Mouse (Mus musculus) left cerebral cortex, adult 18-20 months (tissue): Measurements from ENCODE around the gene Slamf7. TPM values are rescaled to one million over a fixed set of nuclear protein-coding genes. Genes with fewer than 3 reads are reported as not detected.
"Not testable (repeated sequence)": the region's sequence is repeated elsewhere in the genome, so short reads cannot be mapped to it uniquely, and the experiment has no call there.

Experiments used
- DNase-seq, 2 experiments: peaks; one replicate each; pipeline ENCODE4 v3.0.0; 2021 to 2022; ENCODE audit warnings: low spot score in 2 of 2, mixed read lengths in 1 of 2
- long read RNA-seq, 2 experiments: library from polyadenylated mRNA; stranded (forward); transcript quantifications; one replicate each; pipeline ENCODE4 v2.0.0; 2021
- total RNA-seq, 2 experiments: library from RNA; stranded (reverse); gene quantifications; 2 replicates each; pipeline ENCODE4 v1.2.3; 2021

Slamf7 gene
- not detected for total RNA-seq
- long read RNA-seq, experiment 1, result 0 reads
- long read RNA-seq, experiment 2, result 0 reads

DNA sequence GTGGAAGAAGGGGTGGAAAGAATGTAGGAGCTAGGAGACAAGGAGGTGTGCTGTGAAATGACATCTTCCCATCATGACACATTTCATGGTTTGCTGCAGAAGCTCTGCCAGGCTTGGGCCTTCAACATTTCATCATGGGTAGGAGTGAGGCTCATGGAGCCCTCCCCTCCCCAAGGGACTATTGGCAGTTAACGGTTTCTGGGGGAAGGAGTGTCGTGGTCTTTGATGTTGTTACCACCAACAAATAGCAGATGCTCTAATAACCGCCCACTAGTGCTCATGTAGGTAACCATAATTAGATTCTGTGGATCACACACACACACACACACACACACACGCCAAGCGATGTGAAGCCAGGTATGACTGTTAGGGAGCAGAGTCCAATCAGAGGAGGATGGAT, at the start of gene Slamf7:
TSS of gene Slamf7 (minus strand) at position 302 of the 400 bp plus-strand sequence.
- no peak for DNase-seq

DNA sequence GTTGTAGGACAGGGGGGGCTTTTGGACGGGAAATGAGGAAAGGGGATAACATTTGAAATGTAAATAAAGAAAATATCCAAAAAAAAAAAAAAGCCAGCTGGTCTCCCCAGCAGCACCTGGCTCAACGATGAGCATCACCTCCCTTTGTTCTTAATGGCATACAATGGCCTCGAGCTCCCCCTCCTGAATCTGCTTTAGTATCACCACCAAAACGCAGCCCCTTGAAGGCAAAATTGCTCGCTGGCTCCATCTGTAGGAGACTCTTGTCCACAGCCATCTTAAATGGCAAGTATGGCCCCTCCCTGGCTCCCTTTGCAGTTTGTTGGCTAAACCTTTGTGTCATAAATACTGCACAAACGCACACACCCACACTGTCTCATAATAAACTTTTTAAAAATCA, 46.1 kb upstream of the Slamf7 start:
- peak; percentile 8 to 25 for DNase-seq

DNA sequence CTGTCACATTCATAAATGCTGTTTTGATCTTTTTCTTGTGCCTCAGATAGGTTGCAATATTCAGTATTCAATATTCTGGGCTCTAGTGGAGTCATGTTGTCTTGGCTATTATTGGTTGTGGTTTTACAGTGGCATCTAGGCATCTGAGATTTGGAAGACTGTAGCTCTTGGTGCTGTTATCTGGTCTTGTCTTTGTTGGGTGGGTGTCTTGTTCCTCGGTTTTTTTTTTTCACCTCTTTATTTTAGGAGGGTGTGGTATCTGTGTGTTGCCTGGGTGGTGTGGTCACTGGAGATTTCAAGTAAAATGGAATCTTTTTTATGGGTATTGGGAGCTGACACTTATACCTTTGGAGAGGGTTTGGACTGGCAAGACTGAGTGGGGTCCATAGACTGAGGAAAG, 41.1 kb upstream of the Slamf7 start:
- no peak for DNase-seq

DNA sequence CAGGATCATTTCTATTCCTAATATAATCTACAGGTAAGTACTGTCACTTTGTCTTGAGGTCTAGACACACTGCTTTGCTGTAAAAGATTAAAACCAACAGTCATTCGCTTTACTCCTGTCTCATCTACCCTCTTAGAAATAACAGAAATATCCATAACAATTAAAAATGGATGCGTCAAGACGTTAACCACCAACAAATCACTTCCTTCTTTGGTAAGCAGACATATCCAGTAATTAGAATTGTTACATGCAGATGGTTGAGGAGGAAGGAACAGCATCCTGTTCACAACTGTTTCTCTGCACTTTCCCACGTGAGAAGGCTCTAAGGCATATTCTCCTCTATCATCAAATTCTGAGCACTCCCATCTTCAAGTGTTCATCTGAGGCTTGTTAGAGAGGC, 34.5 kb upstream of the Slamf7 start:
- no peak for DNase-seq

DNA sequence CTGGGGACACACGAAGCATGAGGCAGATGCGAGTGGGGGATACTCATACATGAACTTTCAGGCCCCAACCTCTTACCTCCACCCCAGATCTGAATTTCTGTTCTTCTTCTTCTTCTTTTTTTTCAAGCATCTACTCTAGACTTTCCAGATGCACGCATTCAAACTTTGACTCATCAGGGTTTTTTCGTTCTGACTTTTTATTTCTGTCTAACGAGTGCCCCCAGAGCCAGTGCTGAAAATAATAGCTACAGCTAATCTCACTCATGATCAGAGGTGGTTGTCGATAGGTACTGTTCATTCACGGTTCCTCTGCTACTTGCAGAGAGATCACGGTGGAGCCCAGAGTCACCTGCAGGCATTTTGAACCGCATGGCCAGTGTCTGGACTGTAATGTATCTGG, 32.1 kb upstream of the Slamf7 start:
- no peak for DNase-seq

DNA sequence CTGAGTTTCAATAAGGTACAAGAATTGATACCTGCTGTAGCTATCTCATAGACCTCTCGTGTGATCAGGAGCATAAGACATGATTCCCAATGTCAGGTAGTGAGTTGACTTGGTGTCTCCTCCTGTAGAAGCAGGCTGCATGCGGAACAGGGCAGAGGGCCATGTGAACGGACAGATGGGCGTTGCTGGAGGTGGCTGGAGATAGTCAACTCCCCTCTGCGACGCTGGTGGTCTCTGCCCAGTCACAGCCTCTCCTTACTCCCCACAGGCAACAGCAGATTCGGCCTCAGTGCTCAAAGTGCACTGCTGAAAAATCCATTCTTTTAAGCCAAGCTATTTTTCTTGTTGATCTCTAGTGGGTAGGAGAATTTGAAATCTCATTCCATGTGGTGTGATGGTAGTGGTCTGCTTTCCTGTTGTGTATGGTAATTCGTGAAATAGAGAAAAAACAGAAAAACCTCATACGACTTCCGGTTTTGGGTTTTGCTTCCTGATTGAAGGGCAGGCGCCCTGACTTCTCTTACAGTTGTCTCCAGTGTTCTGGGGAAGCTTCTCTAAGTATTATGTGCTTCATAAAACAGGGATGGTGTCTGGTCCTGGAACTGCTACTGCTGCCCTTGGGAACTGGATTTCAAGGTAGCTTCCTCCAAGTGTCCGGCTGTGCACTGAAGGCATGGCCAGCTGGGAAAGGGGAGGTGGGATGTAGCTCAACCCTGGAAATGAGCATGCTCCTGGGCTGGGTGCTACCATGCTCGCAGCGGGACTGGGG, 28.9 kb upstream of the Slamf7 start, which contains the start of gene Cd48:
TSS of gene Cd48 (plus strand) at position 479 of the 769 bp plus-strand sequence.
- no peak for DNase-seq

DNA sequence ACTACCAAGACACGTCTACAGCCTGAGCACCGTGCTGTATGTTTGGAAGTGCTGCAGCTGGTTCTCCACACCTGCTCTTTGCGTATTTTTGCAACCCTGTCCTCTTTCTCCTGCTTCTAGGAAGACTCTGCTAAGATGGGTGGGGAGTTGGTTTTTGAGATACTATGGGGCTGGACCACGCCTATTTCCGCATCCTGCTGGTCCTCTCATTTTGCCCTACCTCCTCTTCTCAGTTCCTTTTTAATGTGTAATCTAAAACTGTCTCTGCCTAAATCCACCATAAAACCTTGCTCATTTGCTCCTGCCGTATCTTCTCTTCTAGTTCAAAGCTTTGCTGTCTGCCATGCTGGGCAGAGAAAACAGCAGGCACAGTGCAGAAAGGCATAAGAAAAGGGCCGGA, 28.2 kb upstream of the Slamf7 start:
- DNase-seq, result no peak

DNA sequence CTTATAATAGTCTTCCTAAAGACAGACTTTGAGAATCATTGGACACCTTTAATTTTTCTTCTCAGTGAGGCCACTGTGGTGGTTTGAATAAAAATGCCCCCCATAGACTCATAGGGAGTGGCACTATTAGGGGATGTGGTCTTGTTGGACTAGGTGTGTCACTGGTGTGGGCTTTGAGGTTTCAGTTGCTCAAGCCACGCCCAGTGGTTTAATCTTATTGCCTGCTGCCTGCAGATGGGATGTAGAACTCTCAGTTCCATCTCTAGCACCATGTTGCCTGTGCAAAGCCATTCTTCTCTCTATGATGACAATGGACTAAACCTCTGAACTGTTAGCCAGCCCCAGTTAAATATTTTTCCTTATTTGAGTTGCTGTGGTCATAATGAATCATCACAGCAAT, 24.9 kb upstream of the Slamf7 start:
- DNase-seq, result no peak

DNA sequence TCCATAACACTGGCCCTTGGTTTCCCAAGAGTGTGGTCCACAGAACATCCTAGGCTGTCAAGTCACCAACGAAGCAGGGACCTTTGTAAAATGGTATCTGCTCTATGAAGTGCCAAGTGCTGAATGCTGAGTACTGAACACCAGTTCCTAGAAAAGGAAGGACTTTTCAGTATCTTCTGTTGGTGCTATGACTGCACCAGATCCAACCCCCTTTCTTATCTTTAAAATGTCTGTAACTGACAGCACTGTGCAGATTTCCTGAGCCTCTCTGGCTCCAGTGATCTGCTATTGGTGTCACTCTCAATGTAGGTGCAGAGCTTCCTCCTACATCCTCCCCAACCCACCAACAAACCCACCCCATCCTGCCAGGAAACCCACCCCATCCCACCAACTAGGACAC, 21.6 kb upstream of the Slamf7 start:
- no peak for DNase-seq

DNA sequence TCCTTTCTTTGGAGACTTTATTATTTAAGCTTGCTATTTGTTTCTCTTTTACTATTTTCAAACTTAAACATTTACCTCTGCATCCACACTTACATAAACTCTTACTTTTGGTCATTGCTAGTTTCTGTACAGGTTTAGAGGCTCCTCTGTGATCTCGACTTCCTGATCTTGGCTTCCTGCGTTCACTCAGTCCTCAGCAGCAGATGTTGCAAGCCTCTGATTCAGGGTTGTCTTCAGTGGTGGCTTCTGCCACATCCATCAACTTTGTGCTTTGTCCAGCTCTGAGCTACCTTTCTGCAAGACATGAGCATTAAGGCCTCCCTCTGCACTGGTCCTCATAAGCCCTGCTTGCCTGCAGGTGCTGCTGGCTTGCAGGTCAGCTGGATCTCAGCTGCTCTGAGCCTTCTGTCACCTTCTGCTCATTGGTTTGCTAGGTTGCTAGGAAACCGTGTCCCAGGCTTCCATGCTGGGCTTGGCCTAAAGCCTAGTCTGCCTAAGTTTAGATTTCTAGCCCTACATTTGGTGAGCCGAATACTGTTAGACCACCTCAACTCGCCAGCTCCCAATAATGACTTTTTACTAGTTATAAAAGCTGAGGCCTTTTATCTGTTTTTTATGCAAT, 20.1 kb upstream of the Slamf7 start:
- DNase-seq, result peak; percentile 25 to 50

DNA sequence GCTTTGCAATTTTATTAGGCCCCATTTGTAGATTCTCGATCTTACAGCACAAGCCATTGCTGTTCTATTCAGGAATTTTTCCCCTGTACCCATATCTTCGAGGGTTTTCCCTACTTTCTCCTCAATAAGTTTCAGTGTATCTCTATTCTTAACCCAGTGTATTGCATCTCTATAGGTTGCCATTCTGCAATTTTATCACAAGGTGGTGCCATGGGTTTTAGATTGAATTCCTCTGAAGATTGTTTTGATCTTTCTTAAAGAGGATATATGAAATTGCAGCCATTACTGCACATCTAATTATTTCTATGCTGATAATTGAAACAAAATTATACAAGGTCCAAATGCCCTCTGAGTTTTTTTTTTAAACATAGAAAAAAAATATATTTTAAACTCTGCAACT, 19.6 kb upstream of the Slamf7 start:
- not testable (repeated sequence) for DNase-seq

DNA sequence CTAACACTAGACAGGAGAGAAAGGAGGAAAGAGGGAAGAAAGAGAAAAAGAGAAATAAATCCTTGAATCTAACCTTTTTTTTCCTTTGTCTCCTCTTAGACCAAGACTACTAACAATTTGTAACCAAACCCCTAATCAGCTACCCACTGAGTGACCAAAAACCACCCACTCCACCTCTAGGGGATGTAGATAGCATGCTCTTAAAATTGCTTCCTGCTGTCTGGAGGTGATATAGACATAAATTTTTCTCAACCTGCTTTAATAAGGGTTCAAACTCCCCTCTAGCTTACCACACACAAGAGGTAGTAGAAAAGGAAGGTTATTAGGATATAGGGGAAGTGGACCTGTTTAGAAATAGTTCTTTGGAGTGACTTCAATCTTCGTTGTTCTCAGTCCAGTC, 14.3 kb upstream of the Slamf7 start:
- no peak for DNase-seq

DNA sequence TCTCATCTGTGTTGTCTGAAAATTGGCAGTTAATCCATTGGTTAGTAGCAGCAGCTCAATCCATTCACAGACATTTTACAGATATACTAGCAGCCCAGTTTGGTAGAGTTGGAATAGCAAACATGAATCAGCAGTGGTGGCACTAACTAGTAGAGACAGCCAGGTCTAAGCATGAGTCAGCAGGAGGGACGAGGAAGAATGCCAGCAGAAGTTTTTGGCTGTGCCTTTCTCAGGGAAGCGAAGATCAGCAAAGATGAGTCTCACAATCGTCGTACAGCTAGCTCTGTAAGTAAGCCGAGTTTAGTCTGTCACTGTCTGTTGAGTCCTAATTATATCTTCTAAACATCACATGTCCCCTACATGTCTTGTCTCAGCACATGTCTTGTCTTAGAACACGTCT, 13.5 kb upstream of the Slamf7 start:
- peak; percentile 38 to 46 for DNase-seq

DNA sequence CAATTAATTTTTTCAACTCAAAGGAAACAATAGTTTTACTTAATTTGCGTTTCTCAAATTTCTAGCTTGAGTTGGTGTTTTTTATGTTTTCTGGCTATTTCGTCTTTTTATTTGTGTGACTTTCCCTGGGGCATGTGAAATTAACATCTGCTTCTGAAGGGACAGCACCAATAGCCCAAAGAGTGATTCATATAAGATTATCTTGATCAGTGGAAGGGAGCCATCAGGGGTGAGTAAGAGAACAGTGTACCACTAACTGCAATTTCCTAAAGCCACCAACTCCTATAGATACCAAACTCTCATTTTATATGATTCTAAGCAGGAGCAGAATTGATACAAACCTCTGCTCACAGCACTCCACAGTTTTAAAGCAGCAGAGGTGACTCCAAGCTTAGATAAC, 10.9 kb upstream of the Slamf7 start:
- DNase-seq, result no peak

DNA sequence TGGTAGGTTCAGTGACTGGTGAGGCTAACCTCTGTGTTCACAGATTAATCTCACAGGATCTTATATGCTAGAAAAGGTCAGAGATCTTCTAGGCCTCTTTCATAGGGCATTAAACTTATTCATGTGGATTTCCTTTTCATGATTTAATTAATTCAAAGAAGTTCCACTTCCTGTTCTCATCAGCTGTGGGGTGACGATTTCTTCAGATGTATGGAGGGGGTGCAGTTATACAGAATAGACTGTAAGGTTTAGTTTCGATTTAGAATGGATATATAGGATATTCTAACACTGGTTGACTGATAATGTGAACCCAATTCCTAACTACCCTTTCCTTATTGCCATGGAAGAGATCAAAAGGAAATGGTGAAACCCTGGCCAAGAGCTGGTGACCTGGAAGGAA, 8.6 kb upstream of the Slamf7 start:
- no peak for DNase-seq

DNA sequence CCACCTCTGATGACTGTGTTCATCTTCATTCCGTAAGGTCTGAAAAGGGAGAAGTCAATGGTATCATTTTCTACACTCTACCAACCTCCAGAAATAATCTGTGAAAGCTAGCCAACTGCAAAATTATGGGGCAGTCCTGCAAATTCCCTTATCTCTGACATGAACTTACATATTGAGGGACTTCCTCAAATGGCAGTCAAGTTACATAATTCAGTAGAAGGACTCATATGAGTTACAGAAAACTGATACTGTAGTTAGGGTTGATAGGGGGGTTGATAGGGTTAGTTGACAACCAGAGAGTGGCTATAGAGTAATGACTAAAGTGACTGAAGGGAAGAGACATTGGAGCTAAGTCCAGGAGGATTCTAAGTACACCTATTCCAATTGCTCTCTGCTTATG, 7.6 kb upstream of the Slamf7 start:
- DNase-seq, result no peak

DNA sequence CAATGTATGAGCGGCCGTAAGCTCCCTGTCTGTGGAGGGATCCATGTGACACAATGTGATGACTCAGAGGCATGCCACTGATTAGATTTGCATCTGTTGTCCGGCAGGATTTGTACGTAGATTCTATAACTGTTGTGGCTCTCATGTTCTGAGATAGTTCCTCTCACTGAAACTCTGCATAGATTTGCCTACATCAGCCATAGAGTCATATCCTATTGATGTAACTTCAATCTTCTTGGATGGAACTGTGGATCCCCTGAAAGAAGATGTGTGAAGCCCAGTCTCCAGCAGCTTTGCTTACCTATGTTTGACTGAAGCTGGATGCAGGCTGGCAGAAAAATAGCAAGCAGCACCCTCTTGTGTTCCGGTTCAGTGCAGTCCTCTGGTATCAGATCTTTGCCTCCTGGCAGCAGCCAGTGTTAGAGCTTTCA, 5.7 kb upstream of the Slamf7 start:
- DNase-seq, result peak; percentile 16 to 43

DNA sequence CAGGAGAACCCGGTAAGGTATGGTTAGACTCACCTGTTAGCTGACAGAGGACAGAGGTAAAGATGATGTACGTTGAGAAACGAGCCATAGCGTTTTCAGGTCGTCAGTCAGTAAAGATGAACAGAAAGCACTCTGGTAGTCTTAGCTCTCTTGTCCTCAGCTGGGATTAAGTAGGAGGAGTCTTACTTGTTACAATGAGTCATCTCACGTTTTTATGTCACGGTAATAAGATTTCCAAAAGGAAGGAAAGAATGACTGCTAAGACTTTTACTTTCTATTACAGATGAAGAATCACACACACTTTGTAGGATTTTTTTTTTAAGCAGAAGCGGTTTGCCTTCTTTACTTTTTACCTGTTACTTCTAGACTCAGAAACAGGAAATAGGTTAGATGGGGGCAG, 4.0 kb downstream of the Slamf7 start:
- DNase-seq, result no peak

DNA sequence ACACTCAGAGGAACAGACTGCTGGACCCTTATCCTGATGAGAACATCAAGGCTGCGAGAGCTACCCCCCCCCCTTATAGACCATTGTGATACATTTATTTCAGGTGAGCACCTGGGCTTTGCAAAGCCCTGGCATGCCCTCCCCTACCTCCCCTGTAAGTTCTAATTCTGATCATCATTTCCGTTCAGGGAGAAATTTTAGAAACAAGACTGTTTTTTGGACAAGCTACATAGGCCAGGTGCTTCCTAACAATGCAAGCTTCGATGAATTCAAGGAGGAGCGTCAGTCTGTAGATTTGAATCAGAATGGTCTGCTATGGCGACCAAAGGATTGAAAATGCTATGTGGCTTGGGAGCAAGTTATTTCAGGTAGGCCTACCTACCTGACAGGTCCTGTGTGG, 5.1 kb downstream of the Slamf7 start:
- no peak for DNase-seq

DNA sequence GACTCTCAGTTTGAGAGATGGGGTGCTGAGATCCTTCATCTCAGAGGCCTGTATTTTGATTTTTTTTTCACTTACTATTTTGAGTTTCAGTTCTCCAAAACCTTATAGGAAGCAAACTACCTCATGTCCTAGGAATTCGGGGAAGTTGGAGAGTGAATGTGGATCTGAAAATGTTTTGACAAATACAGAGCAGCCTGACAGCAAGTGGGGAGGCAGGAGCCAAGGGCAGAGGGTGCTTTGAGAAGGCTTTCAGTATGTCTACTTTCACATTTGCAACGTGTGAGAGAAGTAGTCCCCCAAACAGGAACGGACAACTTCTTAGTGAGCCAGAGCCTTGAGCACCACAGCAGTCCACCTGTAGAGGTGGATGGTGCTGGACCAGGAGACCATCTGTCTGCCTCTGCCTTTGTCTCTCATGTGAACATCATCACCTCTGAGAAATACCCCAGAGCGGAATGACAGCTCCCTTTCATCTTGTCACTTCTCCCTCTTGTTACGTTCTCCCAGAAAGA, 6.3 kb downstream of the Slamf7 start:
- no peak for DNase-seq

DNA sequence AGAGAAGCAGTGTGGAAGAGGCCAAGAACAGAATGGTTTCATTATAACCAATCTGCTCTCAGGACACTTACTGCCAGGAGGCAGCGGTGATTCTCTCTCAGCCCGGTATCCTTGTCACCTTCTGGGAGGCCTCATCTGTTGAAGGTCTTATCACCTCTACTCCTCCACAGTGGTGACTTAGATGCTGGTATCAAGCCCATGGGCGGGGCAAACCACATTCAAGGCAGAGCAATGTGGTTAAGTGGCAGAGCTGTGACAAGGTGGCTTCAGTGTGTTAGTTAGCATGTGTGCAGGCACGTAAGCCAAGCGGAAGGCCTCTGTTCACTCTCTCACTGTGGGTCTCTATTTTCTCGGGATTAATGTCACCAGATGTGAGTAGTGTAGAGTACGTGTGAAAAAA, 9.2 kb downstream of the Slamf7 start:
- no peak for DNase-seq

DNA sequence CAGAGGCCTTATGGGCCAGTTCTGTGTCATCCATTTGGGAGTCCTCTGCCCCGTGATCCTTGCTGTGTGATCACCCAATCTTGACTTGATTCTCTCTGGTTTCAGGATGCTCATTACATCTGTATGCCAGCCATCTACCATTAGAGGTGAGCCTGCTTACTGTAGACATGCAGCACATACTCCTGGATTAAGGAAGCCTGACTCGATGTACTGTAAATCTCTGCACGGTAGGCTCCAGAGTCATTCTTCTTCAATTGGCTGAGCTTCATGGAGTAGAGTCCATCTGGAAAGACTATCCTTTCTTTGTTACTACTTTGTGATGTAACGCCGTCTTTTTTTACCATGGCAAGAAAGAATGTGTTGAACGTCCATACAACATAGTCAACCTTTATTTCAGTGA, 12.0 kb downstream of the Slamf7 start:
- no peak for DNase-seq

DNA sequence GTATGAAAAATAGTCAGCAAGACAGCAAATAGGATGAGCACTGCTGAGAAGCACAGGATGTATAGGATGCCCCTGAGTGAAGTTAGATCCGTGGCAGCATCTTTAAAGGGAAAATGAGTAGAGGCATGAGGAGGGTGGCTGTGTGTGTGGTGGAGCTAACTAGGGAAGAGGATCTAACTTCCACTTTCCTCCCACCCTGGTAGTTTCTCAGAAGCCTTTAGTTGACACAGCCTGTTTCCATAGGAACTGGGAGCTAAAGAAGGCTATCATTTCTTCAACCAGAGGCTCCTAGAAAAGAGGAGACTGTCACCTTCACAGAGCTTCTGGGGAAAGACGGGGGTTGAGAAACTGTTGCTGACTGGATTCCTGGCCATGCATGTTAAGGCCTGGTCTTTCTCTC, 14.1 kb downstream of the Slamf7 start:
- no peak for DNase-seq
